Mouse (Mus musculus) lung, postnatal 4 days (tissue): ENCODE measurements around the gene Dnm3.

Experiments used
- DNase-seq, 2 experiments: peaks; one replicate each; pipeline ENCODE4 v3.0.0; 2021

The Dnm3 gene

DNA sequence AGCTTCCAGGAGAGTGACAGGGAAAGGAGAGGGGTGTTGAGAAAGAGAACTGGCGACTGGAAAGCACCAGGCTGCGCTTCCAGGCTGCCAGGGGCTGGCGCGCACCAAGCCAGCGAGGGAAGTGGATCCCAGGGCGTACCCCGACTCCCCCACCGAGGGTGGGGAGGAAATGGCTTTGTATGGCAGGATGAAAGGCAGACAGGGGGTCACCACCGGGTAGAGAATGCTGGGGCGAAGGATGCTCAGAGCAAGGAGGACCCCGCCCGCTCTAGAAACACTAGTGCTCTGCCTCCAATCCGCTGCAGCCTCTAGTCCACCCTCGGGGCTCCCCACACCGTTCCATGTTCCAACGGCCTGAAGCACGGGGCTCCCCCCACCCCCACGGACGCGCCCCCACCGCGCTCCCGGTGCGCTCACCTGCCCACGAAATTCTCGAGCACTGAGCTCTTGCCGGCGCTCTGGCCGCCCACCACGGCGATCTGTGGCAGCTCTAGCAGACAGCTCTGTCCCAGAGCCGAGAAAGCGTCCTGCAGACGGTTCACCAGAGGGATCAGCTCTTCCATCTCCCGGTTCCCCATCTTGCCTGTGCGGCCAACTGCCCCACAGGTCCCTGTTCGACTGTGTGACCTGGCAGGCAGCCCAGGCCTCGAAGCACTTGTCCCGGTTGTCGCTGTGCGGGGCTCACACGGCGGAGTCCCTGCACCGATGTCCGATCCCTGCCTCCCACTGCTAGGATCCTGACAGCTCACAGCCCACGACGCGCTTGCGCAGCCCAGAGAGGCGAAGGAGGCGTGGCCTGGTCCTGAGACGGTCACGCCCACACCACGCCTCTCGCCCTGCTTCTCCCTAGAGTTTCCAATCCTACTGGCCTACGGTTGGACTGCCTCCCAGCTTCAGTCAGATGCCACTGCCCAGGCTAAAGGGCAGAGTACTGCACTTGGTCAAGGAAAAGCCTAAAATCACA, at the start of gene Dnm3:
TSS of gene Dnm3 (minus strand) at position 789 of the 964 bp plus-strand sequence.
- DNase-seq = peak; percentile 89 to 92

- DNase-seq = no peak
These were observed 37.3 kb upstream of the Dnm3 start for GRCm38 (mm10) chr1:162515116-162515515.

DNA sequence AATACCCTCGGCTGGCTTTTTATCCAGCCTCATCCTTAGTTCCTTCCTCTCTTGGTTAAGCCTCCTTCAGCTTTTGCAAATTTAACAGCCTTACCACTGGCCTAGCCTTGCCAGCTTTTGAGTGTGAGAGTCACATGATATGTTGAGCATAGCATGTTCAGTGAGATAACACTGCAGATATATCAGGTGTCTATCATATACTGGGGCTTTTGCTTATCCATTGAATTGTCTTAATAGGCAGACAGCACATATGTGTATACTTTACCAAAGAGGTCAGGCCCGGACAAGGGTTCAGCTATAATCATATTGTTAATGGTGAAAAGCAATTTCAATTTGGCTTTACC, 32.2 kb upstream of the Dnm3 start:
- no peak for DNase-seq

- peak; percentile 7 to 33 for DNase-seq
These were observed 31.6 kb upstream of the Dnm3 start for GRCm38 (mm10) chr1:162509329-162510012.

GRCm38 (mm10) chr1:162508211-162509005, 30.6 kb upstream of the Dnm3 start:
- no peak for DNase-seq

GRCm38 (mm10) chr1:162506516-162506915, 28.7 kb upstream of the Dnm3 start:
- DNase-seq = no peak

- no peak for DNase-seq
These were observed 27.8 kb upstream of the Dnm3 start for GRCm38 (mm10) chr1:162505649-162506048.

DNA sequence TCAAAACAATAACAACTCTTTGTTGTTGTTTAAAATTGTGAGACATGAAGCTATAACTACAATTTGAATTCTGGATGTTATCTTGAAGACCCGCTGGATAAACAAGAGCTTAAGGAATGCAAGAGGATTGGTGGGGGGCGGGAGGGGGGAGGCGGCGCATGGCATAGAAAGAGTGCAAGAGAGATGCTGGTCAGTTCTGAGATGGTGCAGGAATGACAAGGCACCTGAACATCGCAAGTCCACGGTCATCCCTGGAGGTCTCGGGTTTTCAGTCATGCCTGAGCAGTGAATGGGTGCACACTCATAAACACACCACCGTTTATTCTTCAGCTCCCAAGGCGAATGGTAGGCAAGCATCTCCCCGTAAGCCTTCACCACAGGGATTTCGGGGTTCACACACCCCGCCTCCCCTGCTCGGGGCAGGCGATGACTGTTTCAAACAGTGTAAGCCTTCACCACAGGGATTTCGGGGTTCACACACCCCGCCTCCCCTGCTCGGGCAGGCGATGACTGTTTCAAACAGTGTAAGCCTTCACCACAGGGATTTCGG, 1.2 kb downstream of the Dnm3 start:
- DNase-seq = no peak

GRCm38 (mm10) chr1:162472949-162473348, 4.9 kb downstream of the Dnm3 start:
- DNase-seq = no peak

DNA sequence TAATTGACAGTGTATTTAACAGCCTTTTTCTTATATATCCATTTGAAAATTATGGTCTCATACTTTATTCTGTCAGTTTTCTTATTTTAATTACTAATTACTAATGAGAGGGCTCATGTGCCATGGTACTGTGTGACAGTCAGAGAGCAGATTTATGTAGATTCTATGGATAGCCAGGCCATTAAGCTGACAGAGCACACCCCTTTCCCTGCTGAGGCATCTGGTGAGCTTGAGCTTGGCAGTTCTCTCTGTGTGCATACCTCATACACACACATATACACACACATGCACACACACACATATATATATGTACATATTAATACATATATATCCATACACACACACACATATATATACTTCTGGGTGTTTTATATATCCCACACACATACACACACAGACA, 6.7 kb downstream of the Dnm3 start:
- DNase-seq = no peak

GRCm38 (mm10) chr1:162469752-162470280, 8.0 kb downstream of the Dnm3 start:
- no peak for DNase-seq

DNA sequence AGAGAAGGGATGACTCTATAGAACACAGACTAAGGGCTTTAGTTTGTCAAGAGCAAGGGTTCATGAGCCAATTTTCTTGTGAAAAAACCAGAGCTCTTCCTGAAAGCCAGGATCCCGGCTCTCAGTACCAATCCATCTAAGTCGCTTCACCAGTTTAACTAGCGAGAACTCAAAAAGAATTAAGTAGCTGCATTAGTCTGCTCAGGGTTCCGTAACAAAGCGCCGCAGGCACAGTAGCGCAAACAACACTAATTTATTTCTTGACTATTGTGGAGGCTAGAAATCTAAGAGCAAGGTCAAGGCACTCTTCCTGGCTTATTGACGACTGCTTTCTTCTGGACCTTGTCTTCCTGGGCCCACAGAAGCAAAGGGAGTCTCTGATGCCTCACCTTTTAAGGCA, 14.2 kb downstream of the Dnm3 start:
- no peak for DNase-seq

DNA sequence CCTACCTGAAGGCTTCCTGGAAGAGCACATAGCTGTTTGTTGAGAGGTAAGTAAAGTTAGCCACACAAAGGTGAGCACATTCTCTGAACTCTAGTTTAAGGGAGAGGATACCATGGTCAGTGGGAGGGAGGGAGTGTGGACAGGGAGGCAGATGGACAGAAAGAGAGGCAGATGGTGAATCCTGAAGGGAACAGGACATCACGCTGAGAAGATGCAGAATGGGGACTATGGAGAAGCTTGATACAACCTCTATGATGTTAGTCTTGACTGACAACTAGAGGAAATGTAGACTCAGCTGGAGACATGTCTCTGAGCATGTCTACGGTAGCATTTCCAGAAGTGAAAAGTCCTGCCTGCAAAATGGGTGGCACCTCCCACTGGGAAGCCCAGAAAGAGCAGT, 19.1 kb downstream of the Dnm3 start:
- DNase-seq = no peak

DNA sequence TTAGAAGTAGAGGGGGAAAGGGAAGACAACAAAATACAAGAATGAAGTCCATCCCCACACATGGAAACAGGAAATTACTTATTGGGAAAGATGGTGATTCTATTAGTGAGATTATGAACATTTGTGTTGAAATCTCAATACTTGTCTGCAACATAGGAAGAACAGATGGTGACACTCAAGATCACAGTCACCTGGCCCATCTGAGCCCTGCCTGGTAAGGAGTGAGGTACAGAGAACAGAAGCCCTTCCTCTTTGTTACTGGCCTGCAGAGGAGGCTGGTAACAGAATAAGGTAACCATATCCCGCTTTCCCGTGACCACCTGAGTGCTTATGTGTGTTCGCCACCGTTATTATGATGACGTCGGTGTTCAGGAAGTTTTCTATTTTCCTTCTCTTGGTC, 21.0 kb downstream of the Dnm3 start:
- DNase-seq = no peak

GRCm38 (mm10) chr1:162456406-162456805, 21.4 kb downstream of the Dnm3 start:
- no peak for DNase-seq

DNA sequence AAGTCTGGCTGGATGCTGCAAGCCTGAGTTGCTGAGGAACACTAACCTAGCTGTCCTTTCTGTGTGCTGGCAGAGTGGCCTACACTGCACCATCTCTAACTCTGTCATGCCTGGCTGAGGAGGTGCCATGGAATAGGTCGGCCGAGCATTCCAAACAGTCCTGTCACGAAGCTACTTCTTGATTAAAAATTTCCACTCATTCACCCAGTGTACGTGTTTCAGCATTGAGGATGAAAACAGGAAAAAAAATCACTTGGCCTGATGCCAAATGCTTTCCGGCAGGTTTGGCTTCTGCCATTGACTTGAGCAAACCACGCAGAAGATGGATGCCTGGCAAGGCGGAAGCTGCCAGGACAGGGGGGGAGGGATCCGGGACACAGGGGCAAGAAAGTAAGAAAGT, 24.3 kb downstream of the Dnm3 start:
- no peak for DNase-seq

- no peak for DNase-seq
These were observed 24.8 kb downstream of the Dnm3 start for GRCm38 (mm10) chr1:162453030-162453429.

DNA sequence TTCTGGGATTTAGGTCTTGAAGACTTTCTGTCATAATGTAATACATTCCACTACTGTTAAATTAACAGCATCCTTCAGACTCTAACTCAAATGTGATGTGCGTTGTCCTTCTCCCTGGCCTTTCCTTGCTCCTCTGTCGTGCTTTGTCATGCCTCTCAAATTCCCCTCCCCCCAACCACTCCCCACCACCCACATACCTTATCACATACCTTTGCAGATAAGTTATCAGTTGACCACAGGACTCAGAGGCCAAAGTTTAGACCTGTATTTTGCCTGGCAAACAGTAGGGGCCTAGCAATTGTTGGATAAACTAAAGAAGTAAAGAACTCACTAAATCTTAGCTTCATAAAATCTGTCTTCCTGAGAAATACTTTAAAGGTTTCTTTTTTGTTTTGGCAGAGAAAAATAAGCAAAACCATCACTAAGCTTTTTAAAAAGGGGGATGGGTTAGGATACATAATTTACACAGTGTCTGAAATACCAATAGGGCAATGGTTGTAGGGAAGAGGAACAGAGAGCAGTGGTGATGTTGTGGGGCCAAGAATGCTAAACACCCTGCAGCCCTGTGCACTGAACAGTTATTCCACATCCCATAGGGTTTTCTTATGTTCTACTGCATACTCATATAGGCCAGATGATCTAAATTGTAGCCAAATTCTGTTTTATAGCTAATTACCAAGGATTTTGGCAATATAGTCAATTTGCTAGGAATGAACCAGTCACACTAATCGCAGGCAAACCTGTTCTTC, 28.5 kb downstream of the Dnm3 start:
- no peak for DNase-seq

GRCm38 (mm10) chr1:162444805-162445204, 33.0 kb downstream of the Dnm3 start:
- no peak for DNase-seq

GRCm38 (mm10) chr1:162439576-162439975, 38.3 kb downstream of the Dnm3 start:
- DNase-seq = no peak

- DNase-seq = no peak
These were observed 41.2 kb downstream of the Dnm3 start for GRCm38 (mm10) chr1:162436672-162437071.

DNA sequence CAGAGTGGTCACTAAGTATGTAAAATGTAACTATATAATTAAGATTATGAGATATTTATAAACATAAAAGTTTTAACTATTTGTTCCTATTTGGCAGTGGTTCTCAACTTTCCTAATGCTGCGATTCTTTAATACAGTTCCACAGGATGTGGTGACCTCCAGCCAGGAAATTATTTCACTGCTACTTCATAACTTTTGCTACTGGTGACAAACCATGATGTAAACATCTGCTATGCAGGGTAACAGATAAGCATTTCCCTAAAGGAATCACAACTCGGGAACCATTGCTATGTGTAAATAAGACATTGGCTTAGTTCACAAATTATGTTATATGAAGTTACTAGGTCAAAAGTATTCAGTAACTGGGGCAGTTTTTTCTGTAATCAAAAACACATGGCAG, 48.9 kb downstream of the Dnm3 start:
- no peak for DNase-seq
